Comparison of ENCODE assay signal across 27 mouse cellular contexts in genomic region chr6:128280472-128281145, GRCm38 (mm10). TPM values are rescaled to one million over a fixed set of nuclear protein-coding genes. Genes with fewer than 3 reads are reported as not detected.
DNase-seq lines count a peak whose midpoint lies in the region; ATAC-seq and TF ChIP-seq lines count a peak whose summit lies in the region.
"Had no signal": no experiment of that assay in that cellular context is flagged by ENCODE, and none has a peak within 500 bp of the region (broad histone marks: within the 10 kb centered on the region; RNA-seq: fewer than 3 reads in every experiment).

No protein-coding gene starts in this region.

- TF ChIP-seq CTCF in E14TG2a.4 (conservative IDR thresholded peaks at IDR 0.05; ENCODE audit: low read length): no peak
- TF ChIP-seq CTCF in intestine, postnatal 0 days (IDR thresholded peaks at IDR 0.05; ENCODE audit: low read depth): no peak

- no peaks in the 10 kb centered on the region for H3K9me3 ChIP-seq in E14TG2a.4 (ENCODE audit: low read length)
- H3K9me3 ChIP-seq in intestine, postnatal 0 days (ENCODE audit: control insufficient read depth): no peaks in the 10 kb centered on the region
- H3K9me3 ChIP-seq in forebrain, embryonic 10.5 days: no peaks in the 10 kb centered on the region
- no peaks in the 10 kb centered on the region for H3K9me3 ChIP-seq in hindbrain, embryonic 11.5 days (ENCODE audit: control insufficient read depth, low read length)
- H3K9me3 ChIP-seq: embryonic facial prominence, embryonic 15.5 days; heart, embryonic 15.5 days; midbrain, embryonic 12.5 days had no signal

- H3K27me3 ChIP-seq in E14TG2a.4 (ENCODE audit: insufficient read depth, low read length): no peaks in the 10 kb centered on the region
- no peaks in the 10 kb centered on the region for H3K27me3 ChIP-seq in intestine, postnatal 0 days (replicated peaks; ENCODE audit: control insufficient read depth, insufficient read depth, low read length)
- peaks cover 4% of the 10 kb centered on the region; the same call in 1 of the 2 replicates for H3K27me3 ChIP-seq in forebrain, embryonic 10.5 days (ENCODE audit: poor library complexity, severe bottlenecking)
- no peaks in the 10 kb centered on the region for H3K27me3 ChIP-seq in hindbrain, embryonic 11.5 days (ENCODE audit: control insufficient read depth, insufficient read depth, low read length)
- H3K27me3 ChIP-seq: embryonic facial prominence, embryonic 15.5 days; heart, embryonic 15.5 days had no signal

- peaks cover 96% of the 10 kb centered on the region for H3K4me1 ChIP-seq in E14TG2a.4 (replicated peaks; ENCODE audit: low read depth, low read length)
- 0 out of 2 replicates have a peak, but pooled peaks cover 2% of the 10 kb centered on the region for H3K4me1 ChIP-seq in intestine, postnatal 0 days (replicated peaks; ENCODE audit: control insufficient read depth, insufficient read depth, low read length)
- H3K4me1 ChIP-seq in forebrain, embryonic 10.5 days: peaks cover 44% of the 10 kb centered on the region
- no peaks in the 10 kb centered on the region; the same call in 1 of the 2 replicates for H3K4me1 ChIP-seq in hindbrain, embryonic 11.5 days (replicated peaks; ENCODE audit: control insufficient read depth, insufficient read depth, low read length)

- no peak overlapping the region for H3K27ac ChIP-seq in intestine, postnatal 0 days (ENCODE audit: low read depth, low read length)
- H3K27ac ChIP-seq in forebrain, embryonic 10.5 days: no peak overlapping the region
- H3K27ac ChIP-seq in hindbrain, embryonic 11.5 days (ENCODE audit: low read depth, low read length): no peak overlapping the region
- H3K27ac ChIP-seq: embryonic facial prominence, embryonic 15.5 days; heart, embryonic 15.5 days; hindbrain, embryonic 14.5 days; left cerebral cortex, adult 2 months; midbrain, embryonic 12.5 days had no signal

- 0 out of 2 replicates have a peak overlapping the region, but pooled peaks have one; percentile 32 for H3K4me2 ChIP-seq in intestine, postnatal 0 days (replicated peaks; ENCODE audit: low read depth)
- H3K4me2 ChIP-seq in hindbrain, embryonic 11.5 days (replicated peaks; ENCODE audit: low read depth, low read length): no peak overlapping the region
- H3K4me2 ChIP-seq: embryonic facial prominence, embryonic 15.5 days; heart, embryonic 15.5 days; hindbrain, embryonic 14.5 days; midbrain, embryonic 12.5 days had no signal

- H3K9ac ChIP-seq in intestine, postnatal 0 days (ENCODE audit: low read depth, low read length): no peak overlapping the region
- no peak overlapping the region for H3K9ac ChIP-seq in hindbrain, embryonic 11.5 days (ENCODE audit: low read depth, low read length)
- H3K9ac ChIP-seq: embryonic facial prominence, embryonic 15.5 days; forebrain, postnatal 0 days; heart, embryonic 15.5 days; hindbrain, embryonic 14.5 days; midbrain, embryonic 12.5 days had no signal

- DNase-seq in 3T3-L1 (ENCODE audit: low read depth, low spot score) (peak; percentile 66), ZHBTc4 (ENCODE audit: low read depth, low spot score) (peak; percentile 93)
- DNase-seq in forebrain, embryonic 10.5 days (ENCODE audit: extremely low spot score, low spot score): no peak
- no peak for DNase-seq in hindbrain, embryonic 11.5 days (ENCODE audit: low spot score)
- DNase-seq: adrenal gland, adult 2 months; cerebellum, adult 8-10 months; cerebellum, postnatal 36 days; embryo, embryonic 11 days; forebrain, postnatal 0 days; gastrocnemius, postnatal 36 days; heart, postnatal 36 days; kidney, postnatal 4 days; layer of hippocampus, adult 9-11 months; left cerebral cortex, postnatal 4 days; liver; lung, postnatal 14 days; thymus, adult 2 months; thymus, postnatal 4 days had no signal

- no peak for ATAC-seq in intestine, postnatal 0 days
- ATAC-seq in hindbrain, embryonic 11.5 days (ENCODE audit: low FRiP score): no peak
- ATAC-seq in CD4-positive, CD25-positive, alpha-beta regulatory T cell, adult 4 months: no peak
- ATAC-seq: forebrain, postnatal 0 days; inflammation-experienced regulatory T-cells, adult 6 months had no signal

- WGBS in intestine, postnatal 0 days: 33% methylated on average over 14 of the region's 14 CpGs
- 62% methylated on average over 14 of the region's 14 CpGs for WGBS in forebrain, embryonic 10.5 days
- 55% methylated on average over 14 of the region's 14 CpGs for WGBS in hindbrain, embryonic 11.5 days

- peak overlapping the region; percentile 63 for H3K4me3 ChIP-seq in E14TG2a.4 (replicated peaks; ENCODE audit: low read length)
- no peak overlapping the region for H3K4me3 ChIP-seq in intestine, postnatal 0 days (ENCODE audit: low read depth, low read length)
- H3K4me3 ChIP-seq in forebrain, embryonic 10.5 days: no peak overlapping the region
- H3K4me3 ChIP-seq in hindbrain, embryonic 11.5 days (ENCODE audit: low read depth, low read length): no peak overlapping the region
- H3K4me3 ChIP-seq: embryonic facial prominence, embryonic 15.5 days; heart, embryonic 15.5 days; left cerebral cortex, adult 2 months; midbrain, embryonic 12.5 days had no signal

- no peaks in the 10 kb centered on the region for H3K36me3 ChIP-seq in E14TG2a.4 (ENCODE audit: insufficient read depth, low read length)
- H3K36me3 ChIP-seq in intestine, postnatal 0 days (ENCODE audit: control insufficient read depth, insufficient read depth): no peaks in the 10 kb centered on the region
- no peaks in the 10 kb centered on the region for H3K36me3 ChIP-seq in forebrain, embryonic 10.5 days (replicated peaks)
- no peaks in the 10 kb centered on the region for H3K36me3 ChIP-seq in hindbrain, embryonic 11.5 days (ENCODE audit: control insufficient read depth, insufficient read depth, low read length)
- H3K36me3 ChIP-seq: embryonic facial prominence, embryonic 15.5 days; heart, embryonic 15.5 days; midbrain, embryonic 12.5 days had no signal

RNA-seq across cellular contexts. Expression of gene Tead4, which starts 20.0 kb away (rescaled TPM):
- 1.4 and 1.5 TPM in 2 replicates for polyA plus RNA-seq in intestine, postnatal 0 days (2015; fragmentation: Nextera tagmentation; extraction: Ambion mirVana)
- 1.4 and 2.1 TPM in 2 replicates for polyA plus RNA-seq in forebrain, embryonic 10.5 days (2016; fragmentation: Nextera tagmentation; extraction: Ambion mirVana)
- 1.4 and 1.7 TPM in 2 replicates for polyA plus RNA-seq in hindbrain, embryonic 11.5 days (2014; fragmentation: Nextera tagmentation; extraction: Ambion mirVana)
- polyA plus RNA-seq in CD4-positive, CD25-positive, alpha-beta regulatory T cell, adult 4 months (2017; shearing (Covaris generic)): not detected
- polyA plus RNA-seq: inflammation-experienced regulatory T-cells, adult 6 months had no signal

Comparison
In these comparisons a context has a peak if more than half of its experiments do, and no peak if none do; other contexts are left out.
1. DNase-seq: peak in 3T3-L1 (single experiment) and ZHBTc4 (single experiment); none in forebrain, embryonic 10.5 days (single experiment) and hindbrain, embryonic 11.5 days (single experiment).